Mouse (Mus musculus) monocyte, adult 2 months (primary cell): ENCODE measurements around the gene Srebf2.
"Not testable (repeated sequence)": the region's sequence is repeated elsewhere in the genome, so short reads cannot be mapped to it uniquely, and the experiment has no call there.

Source experiments
- DNase-seq, 2 experiments: peaks; one replicate each; pipeline ENCODE4 v3.0.0; 2022; ENCODE audit warnings: low spot score in 2 of 2, low read depth in 1 of 2

Srebf2 gene

DNA sequence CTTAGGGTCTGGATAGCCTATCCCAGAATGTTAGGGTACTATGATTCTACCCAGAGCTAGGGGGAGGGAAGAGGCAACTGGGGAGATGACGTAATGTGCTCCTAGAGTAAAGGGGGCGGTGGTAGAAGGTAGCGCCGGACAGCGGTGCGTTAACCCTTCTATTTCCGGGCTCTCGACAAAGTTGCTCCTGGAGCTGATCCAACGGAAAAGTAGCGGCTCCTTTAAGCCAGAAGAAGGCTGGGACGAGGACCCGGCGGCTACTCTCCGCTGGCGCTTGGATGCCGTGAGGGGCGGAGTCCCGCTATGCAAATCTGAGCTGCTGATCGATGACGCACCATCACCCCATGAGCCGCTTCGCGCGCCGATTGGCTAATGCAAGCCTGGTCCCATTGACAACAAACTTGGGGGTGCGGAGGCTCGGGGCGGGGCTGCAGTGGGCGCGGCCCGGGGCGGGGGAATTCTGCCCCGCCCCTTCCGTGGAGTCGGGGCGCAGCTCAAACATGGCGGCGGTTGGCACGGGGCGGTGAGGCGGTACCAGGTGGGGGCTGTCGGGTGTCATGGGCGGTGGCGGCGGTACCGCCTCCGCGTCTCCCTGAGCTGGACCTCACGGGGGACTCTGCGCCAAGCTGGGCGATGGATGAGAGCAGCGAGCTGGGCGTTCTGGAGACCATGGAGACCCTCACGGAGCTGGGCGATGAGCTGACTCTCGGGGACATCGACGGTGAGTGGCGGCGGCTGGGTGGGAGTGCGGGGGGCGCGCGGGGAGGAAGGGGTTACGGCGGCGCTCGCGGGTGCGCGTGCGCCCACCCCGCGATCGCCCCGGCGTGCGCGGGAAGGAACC, at the start of gene Srebf2:
Gene Srebf2, plus strand, starts transcription at position 412 of the 841 bp plus-strand sequence.
- peak; percentile 96 for DNase-seq

DNA sequence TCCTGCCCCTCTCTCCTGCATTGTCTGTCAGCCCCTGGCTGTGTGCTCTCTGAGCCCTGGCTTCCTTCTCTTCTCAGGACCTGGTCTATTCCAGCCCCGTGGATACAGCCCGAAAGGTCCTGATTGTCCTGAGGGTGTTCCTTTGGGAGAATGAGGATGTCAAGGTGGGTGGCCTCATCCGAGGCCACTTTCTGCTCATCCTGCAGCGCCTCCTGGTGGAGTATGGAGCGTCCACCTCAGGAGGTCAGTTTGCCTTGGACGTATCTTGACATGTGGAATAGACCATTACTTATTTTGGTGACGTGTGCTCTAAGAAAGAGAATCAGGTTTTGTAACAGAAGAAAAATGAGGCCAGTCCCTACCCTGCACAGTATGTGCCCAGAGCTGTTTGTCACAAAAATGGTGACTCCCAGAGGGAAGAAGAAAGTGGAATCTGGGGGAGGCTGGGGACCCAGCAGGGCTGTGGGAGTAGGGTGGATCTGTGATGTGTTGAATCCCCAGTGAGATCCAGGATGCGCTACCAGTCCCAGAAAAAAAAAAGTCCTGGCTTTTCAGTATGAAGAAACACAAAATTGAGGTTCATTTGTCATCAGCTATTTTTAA, 39.9 kb upstream of the Srebf2 start:
- no peak for DNase-seq

DNA sequence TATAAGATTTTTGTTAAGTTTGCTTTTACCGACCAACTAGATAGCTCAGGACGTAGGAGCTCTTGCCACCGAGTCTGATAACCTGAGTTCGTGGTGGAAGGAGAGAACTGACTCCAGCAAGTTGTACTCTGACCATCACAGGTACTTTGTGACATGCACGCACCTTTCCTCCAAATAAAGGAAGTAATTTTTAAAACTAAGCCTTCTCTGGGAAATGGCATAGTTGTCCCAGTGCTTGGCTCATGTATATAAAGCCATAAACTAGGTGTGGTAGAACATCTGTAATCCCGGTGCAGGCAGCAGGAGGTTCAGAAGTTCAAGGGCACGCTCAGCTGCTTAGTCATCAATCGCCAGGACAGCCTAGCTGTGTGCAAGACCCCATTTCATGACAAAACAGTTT, 26.4 kb upstream of the Srebf2 start:
- DNase-seq = no peak

DNA sequence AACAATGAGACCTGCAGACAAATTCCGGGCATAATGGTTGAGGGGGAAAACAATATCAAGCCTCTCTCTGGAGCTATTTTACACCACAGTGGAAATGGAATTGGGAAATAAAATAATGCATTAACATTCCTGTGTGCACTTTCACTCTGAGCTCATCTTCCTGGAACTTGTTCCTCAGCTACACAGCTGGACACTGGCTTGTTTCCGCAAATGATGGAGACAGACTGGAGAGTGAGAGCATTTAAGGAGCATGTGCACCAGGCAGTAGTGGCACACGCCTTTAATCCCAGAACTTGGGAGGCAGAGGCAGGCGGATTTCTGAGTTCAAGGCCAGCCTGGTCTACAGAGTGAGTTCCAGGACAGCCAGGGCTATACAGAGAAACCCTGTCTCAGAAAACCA, 20.3 kb upstream of the Srebf2 start:
- not testable (repeated sequence) for DNase-seq

DNA sequence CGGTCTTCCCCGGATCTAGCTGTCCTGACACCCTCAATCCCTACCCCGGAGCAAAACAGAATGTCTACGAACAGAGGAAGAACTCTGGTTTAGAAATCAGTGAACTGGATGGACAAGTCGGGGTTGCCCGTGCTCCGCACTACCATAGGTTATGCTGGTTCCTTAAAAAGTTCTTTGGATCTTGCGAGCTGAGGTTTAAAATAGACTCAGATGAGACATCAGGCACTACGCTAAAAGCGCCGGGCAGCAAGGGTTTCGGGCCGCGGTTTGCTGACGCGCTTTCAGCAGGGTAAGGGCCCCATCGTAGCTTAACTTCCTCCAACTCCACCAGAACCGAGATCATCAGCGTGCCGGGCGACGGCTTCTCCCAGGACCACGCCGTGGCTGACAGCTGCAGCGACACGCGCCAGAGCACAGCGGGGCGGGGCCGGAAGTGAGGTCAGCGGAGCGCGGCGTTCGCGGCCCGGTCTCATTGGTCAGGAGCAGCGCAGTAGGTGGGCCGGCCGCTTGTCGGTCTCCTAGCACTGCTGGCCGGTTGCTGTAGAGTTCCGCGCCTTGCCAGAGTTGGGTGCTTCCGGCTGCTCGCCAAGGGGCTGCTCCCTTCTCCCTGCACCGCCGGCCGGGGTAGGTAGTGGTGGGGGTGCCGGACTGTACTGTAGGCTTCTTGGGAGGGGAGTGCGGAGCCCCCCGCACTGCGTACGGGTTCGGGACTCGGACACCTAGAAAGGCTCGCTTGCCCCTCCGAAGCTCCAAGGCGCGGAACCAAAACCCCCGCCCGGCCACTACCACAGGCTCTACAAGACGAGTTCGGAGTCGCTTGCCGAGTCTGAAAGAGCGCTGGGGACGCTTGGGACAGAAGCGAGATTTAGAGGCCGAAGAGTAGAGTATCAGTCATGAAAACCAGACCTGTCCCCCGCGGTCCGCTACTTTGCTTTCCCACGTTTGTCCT, 19.3 kb upstream of the Srebf2 start, which contains the start of gene Ccdc134:
Gene Ccdc134, plus strand, starts transcription at position 497 of the 949 bp plus-strand sequence.
- peak; percentile 97 to 98 for DNase-seq

DNA sequence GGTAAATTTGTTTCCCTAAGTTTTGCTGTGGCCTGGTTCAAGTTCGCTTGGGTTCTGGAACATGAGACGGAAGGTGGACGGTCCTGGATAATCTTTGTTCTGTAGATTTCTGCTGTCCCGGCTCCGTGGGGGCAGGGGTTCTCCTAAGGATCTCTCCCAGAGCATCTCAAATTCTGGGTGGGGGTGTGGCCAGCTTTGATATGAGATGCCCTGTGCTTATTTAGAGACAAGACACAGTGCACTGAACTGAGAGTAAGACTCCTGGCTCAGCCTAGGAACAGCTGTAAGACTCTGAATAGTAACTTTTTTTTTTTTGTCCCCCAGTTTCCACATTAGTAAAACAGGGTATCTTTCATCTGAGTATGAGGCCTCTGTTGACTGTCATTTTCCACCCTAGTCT, 18.6 kb upstream of the Srebf2 start:
- no peak for DNase-seq

DNA sequence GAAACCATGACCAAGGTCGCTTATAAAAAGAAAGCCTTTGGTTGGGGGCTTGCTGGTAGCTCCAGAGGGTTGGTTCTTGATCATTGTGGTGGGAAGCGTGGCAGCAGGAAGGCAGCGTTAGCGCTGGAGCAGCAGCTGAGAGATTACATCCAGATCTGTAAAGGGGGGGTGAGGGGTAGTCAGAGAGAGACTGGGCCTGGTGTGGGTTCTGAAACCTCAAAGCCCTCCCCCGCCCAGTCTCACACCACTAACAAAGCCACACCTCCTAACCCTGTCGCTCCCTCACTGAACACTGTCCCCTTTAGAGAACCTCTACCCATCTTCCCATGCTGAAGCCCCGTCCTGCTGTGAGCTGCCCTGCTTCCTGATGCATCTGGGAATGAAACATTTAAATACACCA, 16.4 kb upstream of the Srebf2 start:
- no peak for DNase-seq

DNA sequence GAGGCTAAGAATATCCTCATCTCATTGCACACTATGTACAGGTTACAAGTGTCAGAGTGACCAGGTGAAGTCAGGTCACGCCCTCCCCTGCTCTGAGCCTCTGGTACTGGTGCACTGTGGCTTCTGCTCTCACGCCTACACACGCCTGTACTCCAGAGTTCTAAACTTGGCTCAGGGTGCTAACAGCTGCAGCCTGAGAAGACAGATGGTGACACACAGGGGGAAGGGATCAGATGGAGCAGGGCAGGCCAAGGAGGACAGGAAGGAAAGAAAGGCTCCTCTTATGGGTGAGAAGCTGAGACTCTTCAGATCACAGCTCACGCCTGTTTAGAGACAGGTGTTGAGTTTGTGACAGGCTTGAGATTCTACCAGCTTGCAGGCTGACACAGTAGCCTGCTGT, 11.6 kb upstream of the Srebf2 start:
- no peak for DNase-seq

DNA sequence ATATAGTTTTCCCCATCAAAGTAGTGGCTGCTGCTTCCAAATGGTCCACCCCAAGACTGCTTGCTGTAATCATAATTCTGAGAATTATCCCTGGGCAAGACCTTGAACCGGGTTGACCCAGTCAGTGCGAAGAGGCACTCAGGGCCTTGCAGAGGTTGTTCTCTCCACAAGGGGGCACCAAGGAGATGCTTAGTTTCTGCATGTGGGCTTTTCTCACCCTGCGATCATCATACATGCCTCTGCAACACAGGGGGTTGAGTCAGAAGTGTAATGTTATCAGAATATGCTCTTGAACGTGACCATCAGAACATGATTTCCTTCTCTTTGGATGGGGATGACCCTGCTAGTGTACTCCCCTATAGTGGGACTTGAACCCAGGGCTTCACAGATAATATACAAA, 8.4 kb upstream of the Srebf2 start:
- DNase-seq = peak in 1 of 2 experiments; percentile 44

DNA sequence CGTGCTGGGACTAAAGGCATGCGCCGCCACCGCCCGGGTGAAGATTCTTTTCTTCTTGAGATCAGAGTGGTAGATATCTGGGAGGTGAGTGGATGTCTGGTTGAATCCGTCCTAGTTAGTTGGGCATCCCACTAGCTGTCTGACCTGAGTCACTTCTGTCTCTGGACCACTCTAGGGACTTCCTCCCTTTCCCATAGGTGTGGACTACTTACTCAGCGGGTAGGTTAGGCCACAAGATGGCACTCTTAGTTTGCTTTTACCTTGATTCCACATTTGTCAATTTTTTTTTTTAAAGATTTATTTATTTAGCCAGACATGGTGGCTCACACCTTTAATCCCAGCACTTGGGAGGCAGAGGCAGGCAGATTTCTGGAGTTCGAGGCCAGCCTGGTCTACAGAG, 7.8 kb upstream of the Srebf2 start:
- DNase-seq = no peak

DNA sequence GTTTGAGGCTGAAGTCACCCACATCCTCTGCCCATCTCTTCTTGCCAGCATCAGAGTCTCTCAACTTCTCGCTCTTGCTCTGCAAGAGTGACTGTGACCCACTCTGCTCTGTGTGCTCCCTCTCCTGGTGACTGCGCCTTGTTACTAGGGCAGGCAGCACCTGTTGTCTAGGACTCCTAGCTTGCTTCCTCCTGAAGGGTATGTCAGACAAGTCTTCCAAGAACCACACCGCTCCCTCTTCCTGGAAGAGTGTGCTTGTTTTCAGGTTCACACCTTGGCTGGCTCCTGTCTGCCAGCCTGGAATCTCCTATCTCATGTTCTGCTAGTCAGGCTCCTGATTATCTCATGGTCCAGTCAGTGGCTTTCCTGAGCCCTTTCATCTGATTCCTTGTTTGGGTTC, 6.6 kb upstream of the Srebf2 start:
- DNase-seq = no peak

DNA sequence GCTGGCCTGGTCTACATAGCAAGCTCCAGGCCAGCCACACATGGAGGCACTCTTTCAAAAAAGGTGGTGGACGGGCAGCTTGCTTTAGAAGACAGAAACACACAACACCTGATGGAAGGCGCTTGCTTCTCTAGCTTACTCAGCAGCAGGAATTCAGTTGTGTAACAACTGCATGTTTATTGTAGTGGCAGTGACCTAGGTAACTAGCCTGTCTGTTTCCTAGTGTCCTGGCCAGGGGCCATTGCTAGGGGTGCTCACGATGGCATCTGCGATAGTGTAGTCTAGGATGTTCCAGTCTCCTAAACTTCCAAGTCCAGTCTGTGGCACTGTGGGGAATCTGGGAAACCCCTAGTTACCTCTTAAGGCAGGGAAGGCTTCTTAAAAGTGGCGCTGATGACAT, 2.8 kb upstream of the Srebf2 start:
- DNase-seq = no peak

DNA sequence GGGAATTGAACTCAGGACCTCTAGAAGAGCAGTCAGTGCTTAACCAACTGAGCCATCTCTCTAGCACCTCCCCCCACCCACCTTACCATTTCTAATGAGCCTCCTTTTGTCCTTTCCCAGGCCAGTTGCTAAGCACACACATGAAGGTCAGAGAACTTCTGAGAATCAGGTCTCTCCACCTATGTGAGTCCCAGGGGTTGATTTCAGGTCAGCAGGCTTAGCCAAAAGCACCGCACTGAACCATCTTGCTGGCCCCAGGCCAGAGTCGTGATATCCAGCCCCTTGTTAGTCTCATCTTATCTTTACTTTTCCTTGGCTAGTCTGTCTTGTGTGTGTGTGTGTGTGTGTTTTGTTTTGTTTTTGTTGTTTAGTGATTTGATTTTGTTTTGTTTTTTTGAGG, 1.6 kb upstream of the Srebf2 start:
- no peak for DNase-seq

DNA sequence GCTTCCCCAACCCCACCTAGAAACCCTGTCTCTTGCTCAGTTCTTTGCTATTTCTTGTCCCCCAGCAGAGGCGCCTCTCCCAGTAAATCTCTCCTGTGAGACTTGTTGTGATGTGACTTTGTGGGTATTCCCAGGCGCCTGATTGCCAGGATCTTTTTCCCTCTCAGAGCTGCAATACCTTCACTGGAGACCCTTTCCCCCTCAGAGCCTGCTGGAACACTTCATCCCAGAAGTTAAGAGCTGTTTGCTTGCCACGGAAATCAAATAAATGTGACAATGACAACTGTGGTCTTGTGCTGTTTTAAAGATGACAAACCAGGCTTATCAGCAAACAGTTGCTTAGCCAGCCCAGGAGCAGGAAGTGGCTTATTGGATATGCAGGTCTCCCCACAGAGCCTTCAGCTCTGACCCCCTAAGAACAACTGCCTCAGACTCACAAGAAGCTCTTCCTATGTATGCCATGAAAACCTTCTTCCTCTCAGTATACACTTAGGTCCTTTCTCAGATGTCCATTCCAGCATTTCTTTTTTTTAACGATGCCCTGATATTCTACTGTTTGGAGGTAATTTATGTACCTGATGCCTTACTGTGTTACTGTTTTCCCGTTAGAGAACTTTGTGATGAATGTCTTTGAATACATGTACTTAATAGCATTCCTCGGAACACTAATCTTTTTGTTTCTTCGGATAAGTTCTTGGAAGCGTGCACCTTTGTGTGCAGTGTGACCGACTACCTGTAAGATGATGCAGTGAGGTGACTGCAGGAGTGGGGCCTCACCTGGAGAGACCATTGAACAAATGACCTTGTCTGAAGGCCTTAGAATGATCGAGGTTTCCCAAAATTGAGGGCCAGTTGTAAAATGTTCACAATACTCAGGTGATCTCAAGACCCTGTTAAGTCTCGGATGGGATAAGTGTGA, 871 bp upstream of the Srebf2 start:
- no peak for DNase-seq

DNA sequence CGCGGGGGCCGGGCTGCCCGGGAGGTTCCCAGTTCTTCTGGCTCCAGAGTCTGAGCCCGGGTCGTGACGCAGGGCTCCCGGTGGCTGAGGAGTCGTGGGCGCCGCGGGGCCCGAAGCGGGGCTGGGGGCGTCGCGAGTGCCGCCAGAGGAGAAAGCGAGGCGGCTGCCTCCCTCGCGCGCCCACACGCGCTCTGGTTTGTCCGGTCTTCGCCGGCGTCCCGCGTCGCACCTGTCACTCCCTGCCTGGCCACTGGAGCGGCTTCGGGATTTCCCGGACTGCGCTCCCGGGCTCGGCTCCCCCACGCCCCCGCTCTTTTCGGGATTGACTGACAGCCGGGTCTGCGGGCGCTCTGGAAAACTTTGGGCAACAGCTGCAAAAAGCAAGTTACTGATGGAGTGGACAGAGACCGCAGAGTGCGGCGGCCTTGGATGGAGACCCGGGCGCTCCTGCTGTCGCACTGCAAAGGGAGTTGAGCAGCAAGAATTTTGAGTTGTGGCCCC, 680 bp downstream of the Srebf2 start:
- no peak for DNase-seq

DNA sequence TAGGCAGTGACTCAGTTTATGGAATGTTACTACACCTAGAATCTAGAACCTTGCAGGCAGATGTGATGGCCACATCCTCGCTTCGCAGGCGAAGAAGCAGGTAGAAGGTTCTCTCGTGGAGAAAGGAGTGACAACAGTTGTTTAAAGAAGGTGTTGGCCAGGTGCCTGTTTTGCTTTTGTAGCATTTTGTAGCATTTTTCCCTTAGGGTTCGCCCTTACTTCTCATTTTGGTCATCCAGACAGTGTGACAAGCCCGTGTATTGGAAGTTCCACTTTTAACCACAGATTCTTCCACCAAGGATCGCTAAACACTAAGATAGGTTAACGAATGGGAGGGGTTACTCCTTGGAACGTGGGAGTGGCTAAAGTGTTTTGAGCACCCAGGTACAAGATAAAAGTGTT, 1.5 kb downstream of the Srebf2 start:
- no peak for DNase-seq

DNA sequence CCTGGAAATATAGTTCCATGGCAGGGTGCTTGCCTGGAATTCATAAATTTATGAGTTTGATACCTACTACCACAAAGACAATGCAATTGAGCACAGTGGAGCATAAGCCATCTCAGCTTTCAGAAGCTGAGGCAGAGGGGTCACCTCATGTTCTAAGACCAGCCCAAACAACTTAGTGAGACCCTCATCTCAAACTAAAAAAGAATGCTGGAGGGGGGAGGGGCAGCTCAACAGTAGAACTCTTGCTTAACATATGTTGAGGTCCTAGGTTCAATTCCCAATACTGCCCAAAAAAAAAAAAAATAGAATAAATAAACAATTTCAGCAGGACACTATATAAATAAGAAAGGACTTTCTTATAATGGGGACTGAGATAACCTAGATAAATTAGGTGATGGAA, 3.1 kb downstream of the Srebf2 start:
- DNase-seq = no peak

DNA sequence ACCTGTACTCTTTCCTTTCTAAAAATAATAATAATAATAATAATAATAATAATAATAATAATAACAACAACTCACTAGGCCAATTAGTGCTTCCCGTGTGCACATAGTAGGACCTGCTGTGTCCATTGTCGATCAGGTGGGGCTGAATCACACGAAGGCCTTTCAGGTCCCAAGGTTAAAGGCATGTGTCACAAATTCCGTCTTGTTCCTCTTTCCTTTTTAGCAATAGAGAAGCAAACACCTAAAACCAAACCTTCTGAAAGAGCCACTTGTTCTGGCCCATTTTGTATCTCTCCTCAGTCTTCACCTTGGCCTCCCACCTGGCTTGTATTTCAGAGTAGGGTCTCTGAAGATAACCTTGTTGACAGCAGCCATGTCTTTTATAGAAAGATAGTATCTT, 4.2 kb downstream of the Srebf2 start:
- DNase-seq = no peak

DNA sequence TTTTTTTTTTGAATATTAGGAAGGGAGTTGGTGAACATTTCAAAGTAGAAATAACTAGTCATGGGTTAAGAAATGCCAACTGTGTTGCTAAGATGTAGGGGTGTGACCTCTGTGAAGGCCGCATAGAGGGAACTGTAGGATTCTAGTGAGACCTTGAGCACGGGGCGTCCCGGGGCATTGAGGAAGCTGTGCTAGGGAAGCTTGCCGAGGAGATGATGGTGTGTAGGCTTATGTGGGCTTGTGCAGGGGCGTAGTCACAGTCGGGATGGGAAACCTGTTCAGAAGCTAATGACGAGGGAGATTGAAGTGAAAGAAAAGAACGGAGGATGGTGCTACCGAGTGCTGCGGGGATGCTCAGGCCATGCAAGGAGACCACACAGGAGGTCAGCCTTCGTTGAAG, 5.0 kb downstream of the Srebf2 start:
- DNase-seq = peak in 1 of 2 experiments; percentile 23

DNA sequence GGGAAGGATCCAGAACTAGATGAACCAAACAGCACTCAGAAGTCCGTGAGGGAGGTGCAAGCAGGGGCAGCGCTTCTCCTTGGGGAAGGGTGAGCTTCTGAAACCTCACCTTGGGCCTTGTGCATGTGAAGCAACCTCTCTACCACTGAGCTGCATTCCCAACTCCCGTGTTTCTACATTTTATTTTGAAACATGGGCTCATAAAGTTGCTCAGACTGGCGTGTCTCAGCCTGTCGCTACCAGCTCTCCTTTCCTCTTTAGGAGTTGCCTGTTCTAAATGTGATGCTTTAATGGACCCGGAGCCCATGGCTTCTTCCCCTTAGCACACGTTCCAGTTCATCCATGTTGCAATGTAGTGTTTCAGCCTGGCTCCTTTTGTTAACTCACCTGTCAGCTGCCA, 5.5 kb downstream of the Srebf2 start:
- DNase-seq = no peak
